Mouse (Mus musculus) myocyte (in vitro differentiated cells): ENCODE data around the gene Gm10135.

Source experiments
- CEBPB ChIP-seq: IDR thresholded peaks from 2 replicates; pipeline ENCODE4 v1.6.1; 2011; ENCODE audit warnings: mild to moderate bottlenecking, moderate library complexity; ENCODE audit not compliant: poor library complexity, insufficient read depth, severe bottlenecking
- MAX ChIP-seq: IDR thresholded peaks from one replicate; pipeline ENCODE4 v1.6.1; 2011; ENCODE audit warnings: low read depth, mild to moderate bottlenecking, control low read depth
- MYOD1 ChIP-seq, 3 experiments: IDR thresholded peaks; one replicate each; pipeline ENCODE4 v1.6.1; 2011; ENCODE audit warnings: control low read depth in 2 of 3, low read depth in 2 of 3, mild to moderate bottlenecking in 2 of 3, moderate library complexity in 1 of 3; ENCODE audit not compliant: insufficient read length in 2 of 3, control insufficient read depth in 1 of 3
- MYOG ChIP-seq, 3 experiments: IDR thresholded peaks; one replicate each; pipeline ENCODE4 v1.6.1; 2011; ENCODE audit warnings: control low read depth in 2 of 3, low read depth in 2 of 3, mild to moderate bottlenecking in 2 of 3; ENCODE audit not compliant: insufficient read length in 2 of 3, control insufficient read depth in 1 of 3, insufficient read depth in 1 of 3
- POLR2A ChIP-seq: IDR thresholded peaks from one replicate; pipeline ENCODE4 v1.6.1; 2011; ENCODE audit warnings: low read depth, mild to moderate bottlenecking, control low read depth, moderate library complexity; ENCODE audit not compliant: insufficient read length
- POLR2AphosphoS2 ChIP-seq: IDR thresholded peaks from one replicate; pipeline ENCODE4 v1.6.1; 2011; ENCODE audit warnings: low read depth, control low read depth; ENCODE audit not compliant: insufficient read length

GRCm38 (mm10) chr5:72940906-72941432 lies 33.5 kb downstream of the Gm10135 start:
- TF ChIP-seq POLR2A (no peak), MYOG (IDR thresholded peaks at IDR 0.05; ENCODE audit: control insufficient read depth in 1 of 3, insufficient read depth in 1 of 3, insufficient read length in 2 of 3, low read depth in 2 of 3) (no peak), MAX (no peak), CEBPB (no peak), POLR2AphosphoS2 (no peak), MYOD1 (IDR thresholded peaks at IDR 0.05; ENCODE audit: control insufficient read depth in 1 of 3, insufficient read length in 2 of 3, low read depth in 2 of 3) (no peak)
